31 mouse cellular contexts compared by ENCODE assay signal in the genomic region with DNA sequence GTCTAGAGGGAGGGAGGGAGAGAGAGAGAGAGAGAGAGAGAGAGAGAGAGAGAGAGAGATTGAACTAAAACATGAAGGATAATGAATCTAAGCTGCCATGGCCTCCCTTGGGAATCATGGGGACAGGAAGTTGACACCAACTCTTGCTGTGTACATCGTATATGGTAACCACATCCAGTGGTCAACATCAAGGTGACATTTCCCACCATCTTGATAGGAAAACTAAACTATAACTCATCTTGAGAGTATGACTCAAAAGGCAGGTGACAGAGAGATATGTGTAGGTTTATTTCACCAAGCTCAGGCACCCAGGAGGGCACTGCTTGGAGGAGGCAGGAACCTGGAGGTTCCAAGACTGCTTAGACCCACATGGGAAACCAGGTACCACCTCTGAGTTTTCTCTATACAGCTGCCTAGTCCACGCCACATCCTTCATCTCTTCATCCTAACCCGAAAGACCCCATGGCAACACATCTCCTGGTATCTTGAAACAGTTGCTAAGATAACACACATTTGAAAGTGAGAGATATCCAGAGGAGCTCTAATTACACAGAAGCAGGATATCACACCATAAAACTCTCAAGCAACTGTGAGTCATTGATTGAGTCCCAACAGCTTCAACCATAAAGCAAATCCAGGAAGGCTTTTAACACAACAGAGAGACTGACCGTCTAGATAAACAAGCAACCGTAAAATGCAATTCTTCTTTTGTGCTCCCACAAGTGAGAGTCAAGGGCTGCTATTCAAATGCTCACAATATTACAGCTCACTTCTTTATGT. TPM values are rescaled to one million over a fixed set of nuclear protein-coding genes. Genes with fewer than 3 reads are reported as not detected.
DNase-seq lines count a peak whose midpoint lies in the region; ATAC-seq and TF ChIP-seq lines count a peak whose summit lies in the region.
"Had no signal": no experiment of that assay in that cellular context is flagged by ENCODE, and none has a peak within 500 bp of the region (broad histone marks: within the 10 kb centered on the region; RNA-seq: fewer than 3 reads in every experiment).

No protein-coding gene starts in this region.

- no peaks in the 10 kb centered on the region for H3K27me3 ChIP-seq in liver, embryonic 11.5 days (replicated peaks; ENCODE audit: control insufficient read depth, insufficient read depth, low read length)
- H3K27me3 ChIP-seq in liver, postnatal 0 days (ENCODE audit: insufficient read depth, low read length) = no peaks in the 10 kb centered on the region
- H3K27me3 ChIP-seq in MEL (ENCODE audit: control insufficient read depth in 1 of 2, insufficient read depth in 2 of 2, low read length in 2 of 2) = no peaks in the 10 kb centered on the region
- H3K27me3 ChIP-seq: forebrain, embryonic 13.5 days; heart, embryonic 12.5 days; hindbrain, embryonic 15.5 days; limb, embryonic 15.5 days had no signal

- WGBS in liver, embryonic 11.5 days = 64% methylated on average over 5 of the region's 5 CpGs
- WGBS in liver, postnatal 0 days (ENCODE audit: insufficient replicate concordance) = 61% methylated on average over 5 of the region's 5 CpGs

- TF ChIP-seq RAD21 in MEL (IDR thresholded peaks at IDR 0.05; ENCODE audit: low read depth, low read length) = no peak

- no peak overlapping the region for H3K4me2 ChIP-seq in liver, embryonic 11.5 days
- no peak overlapping the region for H3K4me2 ChIP-seq in liver, postnatal 0 days (ENCODE audit: low read depth, low read length)
- H3K4me2 ChIP-seq: forebrain, embryonic 13.5 days; heart, embryonic 12.5 days; hindbrain, embryonic 15.5 days; limb, embryonic 15.5 days; lung, embryonic 14.5 days; midbrain, embryonic 11.5 days had no signal

- peak; percentile 20 for DNase-seq in liver, embryonic 11.5 days (ENCODE audit: low spot score)
- no peak for DNase-seq in liver, postnatal 0 days
- peak; percentile 54 for DNase-seq in CD4-positive helper T cell, adult 2 months (ENCODE audit: low read depth, low spot score)
- peak; percentile 64 for DNase-seq in MEL (ENCODE audit: low read depth, low spot score)
- DNase-seq in frontal cortex, postnatal 14 days (ENCODE audit: low spot score in 2 of 2) = no peak
- no peak for DNase-seq in urinary bladder, postnatal 10 days (ENCODE audit: low spot score)
- DNase-seq: adrenal gland, adult 8-10 months; B cell, adult 2 months; cerebellum, adult 8-10 months; cerebellum, postnatal 25 days; gastrocnemius, postnatal 25 days; heart, adult 18-20 months; kidney, adult 11 months; kidney, postnatal 14 days; lung, embryonic 14.5 days; lung, postnatal 14 days; right cerebral cortex, adult 18-20 months had no signal

- H3K27ac ChIP-seq in liver, embryonic 11.5 days (ENCODE audit: low read depth, low read length) = no peak overlapping the region
- no peak overlapping the region for H3K27ac ChIP-seq in liver, postnatal 0 days (ENCODE audit: low read depth)
- no peak overlapping the region for H3K27ac ChIP-seq in MEL (ENCODE audit: control insufficient read depth, low read depth, low read length)
- H3K27ac ChIP-seq: forebrain, embryonic 13.5 days; hindbrain, embryonic 10.5 days; hindbrain, embryonic 15.5 days; left cerebral cortex, adult 2 months; limb, embryonic 15.5 days; liver, embryonic 14.5 days had no signal

- TF ChIP-seq POLR2A in MEL (IDR thresholded peaks at IDR 0.05; ENCODE audit: control insufficient read depth in 1 of 2, insufficient read depth in 1 of 2, low read depth in 1 of 2, low read length in 2 of 2, poor library complexity in 1 of 2) = no peak

- no peaks in the 10 kb centered on the region for H3K4me1 ChIP-seq in liver, embryonic 11.5 days (replicated peaks; ENCODE audit: control insufficient read depth, insufficient read depth, low read length)
- H3K4me1 ChIP-seq in liver, postnatal 0 days (ENCODE audit: insufficient read depth) = no peaks in the 10 kb centered on the region
- peaks cover 0 to 21% of the 10 kb centered on the region in 2 experiments; a peak in 3 of 4 replicates for H3K4me1 ChIP-seq in MEL (ENCODE audit: control insufficient read depth in 1 of 2, insufficient read depth in 2 of 2, low read length in 2 of 2)
- H3K4me1 ChIP-seq: forebrain, embryonic 13.5 days; heart, embryonic 12.5 days; hindbrain, embryonic 10.5 days; hindbrain, embryonic 15.5 days; limb, embryonic 15.5 days had no signal

- no peaks in the 10 kb centered on the region for H3K36me3 ChIP-seq in liver, embryonic 11.5 days (ENCODE audit: control insufficient read depth, insufficient read depth, low read length)
- no peaks in the 10 kb centered on the region for H3K36me3 ChIP-seq in liver, postnatal 0 days (replicated peaks; ENCODE audit: insufficient read depth, low read length)
- peaks cover 0 to 11% of the 10 kb centered on the region in 2 experiments; a peak in 2 of 4 replicates for H3K36me3 ChIP-seq in MEL (ENCODE audit: control insufficient read depth in 1 of 2, insufficient read depth in 2 of 2, low read length in 2 of 2)
- H3K36me3 ChIP-seq: heart, embryonic 12.5 days; hindbrain, embryonic 10.5 days; limb, embryonic 15.5 days had no signal

- no peaks in the 10 kb centered on the region for H3K9me3 ChIP-seq in liver, embryonic 11.5 days (ENCODE audit: control insufficient read depth, low read length)
- H3K9me3 ChIP-seq in liver, postnatal 0 days (ENCODE audit: low read length) = no peaks in the 10 kb centered on the region
- no peaks in the 10 kb centered on the region for H3K9me3 ChIP-seq in MEL (replicated peaks; ENCODE audit: insufficient read depth, low read length)
- H3K9me3 ChIP-seq: forebrain, embryonic 13.5 days; heart, embryonic 12.5 days; hindbrain, embryonic 10.5 days; hindbrain, embryonic 15.5 days; limb, embryonic 15.5 days had no signal

- no peak overlapping the region for H3K9ac ChIP-seq in liver, embryonic 11.5 days (ENCODE audit: low read depth, low read length)
- H3K9ac ChIP-seq in liver, postnatal 0 days (replicated peaks) = no peak overlapping the region
- H3K9ac ChIP-seq in MEL (ENCODE audit: control insufficient read depth, low read depth, low read length, poor library complexity, severe bottlenecking) = no peak overlapping the region; the same call in 1 of the 2 replicates
- H3K9ac ChIP-seq: forebrain, embryonic 13.5 days; heart, embryonic 12.5 days; hindbrain, embryonic 15.5 days; limb, embryonic 15.5 days; liver, embryonic 14.5 days; lung, embryonic 14.5 days had no signal

- H3K79me2 ChIP-seq in MEL (ENCODE audit: control insufficient read depth, insufficient read depth, low read length, poor library complexity) = no peaks in the 10 kb centered on the region

- ATAC-seq in liver, embryonic 11.5 days (replicated peaks; ENCODE audit: low FRiP score) = no peak
- ATAC-seq in liver, postnatal 0 days = no peak
- ATAC-seq in megakaryocyte-erythroid progenitor cell, adult 5-6 weeks (replicated peaks; ENCODE audit: low FRiP score, low TSS enrichment, poor library complexity, severe bottlenecking) = peak; percentile 48; the same call in 1 of the 2 replicates
- ATAC-seq: forebrain, embryonic 13.5 days; midbrain, embryonic 16.5 days had no signal

- TF ChIP-seq EP300 in liver, postnatal 0 days (IDR thresholded peaks at IDR 0.05; ENCODE audit: low read depth) = no peak
- peak; percentile 59 to 73 for TF ChIP-seq EP300 in MEL (IDR thresholded peaks at IDR 0.05; ENCODE audit: low read depth in 1 of 2, low read length in 2 of 2)

- no peak for TF ChIP-seq CTCF in liver, postnatal 0 days (IDR thresholded peaks at IDR 0.05; ENCODE audit: low read depth)
- TF ChIP-seq CTCF in MEL (IDR thresholded peaks at IDR 0.05 in 2 of 3, conservative IDR thresholded peaks at IDR 0.05 in 1 of 3; ENCODE audit: control insufficient read depth in 1 of 3, insufficient read depth in 1 of 3, low read depth in 2 of 3, low read length in 3 of 3, poor library complexity in 1 of 3, severe bottlenecking in 1 of 3) = no peak

- no peak overlapping the region for H3K4me3 ChIP-seq in liver, embryonic 11.5 days (ENCODE audit: low read depth, low read length)
- no peak overlapping the region for H3K4me3 ChIP-seq in liver, postnatal 0 days (ENCODE audit: low read depth, low read length)
- H3K4me3 ChIP-seq in MEL (ENCODE audit: control insufficient read depth in 1 of 2, insufficient read depth in 1 of 2, low read depth in 2 of 2, low read length in 2 of 2) = no peak overlapping the region
- H3K4me3 ChIP-seq: forebrain, embryonic 13.5 days; heart, embryonic 12.5 days; hindbrain, embryonic 10.5 days; hindbrain, embryonic 15.5 days; left cerebral cortex, adult 2 months; limb, embryonic 15.5 days had no signal

TF ChIP-seq in MEL, 35 proteins besides CTCF, POLR2A, EP300 and RAD21:
- TF ChIP-seq USF1 (IDR thresholded peaks at IDR 0.05; ENCODE audit: low read depth, low read length) (no peak), TCF12 (IDR thresholded peaks at IDR 0.05; ENCODE audit: low read depth, low read length) (peak; percentile 59; the same call in 1 of the 2 replicates), RCOR1 (IDR thresholded peaks at IDR 0.05; ENCODE audit: low read depth, low read length) (0 out of 2 replicates have a peak, but pooled peaks have one; percentile 48), MYB (IDR thresholded peaks at IDR 0.05; ENCODE audit: low read depth, low read length) (peak; percentile 40; the same call in 1 of the 2 replicates), JUND (IDR thresholded peaks at IDR 0.05; ENCODE audit: low read depth, low read length) (no peak), GATA1 (IDR thresholded peaks at IDR 0.05; ENCODE audit: low read depth, low read length) (peak; percentile 79), GABPA (IDR thresholded peaks at IDR 0.05; ENCODE audit: low read depth, low read length) (no peak), MXI1 (IDR thresholded peaks at IDR 0.05; ENCODE audit: low read depth, low read length) (no peak), KAT2A (conservative IDR thresholded peaks at IDR 0.05; ENCODE audit: low read depth, low read length) (no peak), ZNF384 (IDR thresholded peaks at IDR 0.05; ENCODE audit: low read depth, low read length) (no peak)

RNA-seq across cellular contexts. Expression of gene Sult6b2, which starts 18.9 kb away (rescaled TPM):
- polyA plus RNA-seq in liver, embryonic 11.5 days (2014; fragmentation: Nextera tagmentation; extraction: Ambion mirVana) = 0.07 TPM in 1 of 2 replicates, not detected in the other
- polyA plus RNA-seq in liver, postnatal 0 days (2015; fragmentation: Nextera tagmentation; extraction: Ambion mirVana) = not detected in 2 replicates
- total RNA-seq in MEL (2012; rRNA removed) = not detected in 2 replicates
- under 1 TPM in 1 of 2 experiments, not detected in 1; 0.07 TPM for polyA plus RNA-seq in MEL (2012; ENCODE audit: insufficient read depth in 1 of 2, insufficient read length in 2 of 2, low read depth in 1 of 2, low replicate concordance in 2 of 2, missing spikeins in 1 of 2)
- total RNA-seq in megakaryocyte-erythroid progenitor cell, adult 5-6 weeks (2014; fragmentation: Nextera tagmentation) = not detected in 2 replicates
- total RNA-seq in megakaryocyte-erythroid progenitor cell, adult 5-6 weeks (2017) = not detected in 2 replicates
- total RNA-seq: adrenal gland, adult 8-10 months; adrenal gland, postnatal 4 days; gastrocnemius, postnatal 25 days; heart, adult 18-20 months; left cerebral cortex, adult 2 months; neutrophil, adult 5-6 weeks had no signal
- polyA plus RNA-seq: embryonic facial prominence, embryonic 11.5 days; forebrain, embryonic 13.5 days; heart, postnatal 0 days; hindbrain, embryonic 15.5 days; liver, embryonic 14.5 days; lung, embryonic 14.5 days had no signal

Comparison
In these comparisons a context has a peak if more than half of its experiments do, and no peak if none do; other contexts are left out.
1. DNase-seq: peak in liver, embryonic 11.5 days (single experiment), CD4-positive helper T cell, adult 2 months (single experiment) and MEL (single experiment); none in liver, postnatal 0 days (single experiment), frontal cortex, postnatal 14 days (0 of 2) and urinary bladder, postnatal 10 days (single experiment).